Mouse (Mus musculus) C2C12 (cell line): ENCODE data around the gene Atp6v1b1.

Source experiments
- CTCF ChIP-seq: IDR thresholded peaks from one replicate; pipeline ENCODE4 v1.5.1; 2011; ENCODE audit not compliant: control insufficient read depth, insufficient read depth, insufficient read length
- MAX ChIP-seq: IDR thresholded peaks from one replicate; pipeline ENCODE4 v1.6.1; 2011; ENCODE audit warnings: mild to moderate bottlenecking, control low read depth

DNA sequence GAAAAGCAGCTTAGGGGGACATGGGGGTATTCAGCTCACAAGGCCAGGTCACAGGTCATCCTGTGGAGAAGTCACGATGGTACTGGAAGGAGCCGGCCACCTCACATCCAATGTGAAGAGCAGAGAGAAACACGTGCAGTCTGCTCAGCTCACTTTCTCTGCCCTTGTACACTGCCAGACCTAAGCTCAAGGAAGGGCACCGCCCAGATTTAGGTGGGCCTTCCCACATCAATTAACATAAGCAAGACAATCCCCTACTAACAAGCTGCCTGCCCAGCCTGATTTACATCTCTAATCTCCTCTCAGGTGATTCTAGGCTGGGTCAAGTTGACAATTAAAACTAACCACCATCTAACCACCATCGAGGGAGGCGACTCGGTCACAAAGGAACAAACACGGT is 44.9 kb upstream of the Atp6v1b1 start:
- TF ChIP-seq CTCF: no peak
- TF ChIP-seq MAX: no peak
